Mouse (Mus musculus) gastrocnemius, postnatal 36 days (tissue): ENCODE data around the gene Pcsk6. TPM values are rescaled to one million over a fixed set of nuclear protein-coding genes. Genes with fewer than 3 reads are reported as not detected.

ENCODE experiments used
- DNase-seq, 2 experiments: peaks; one replicate each; pipeline ENCODE4 v3.0.0; 2022
- intact Hi-C: fragments of 180-260 bp; cut with DNase I; formaldehyde crosslinking; loops from one replicate; pipeline ENCODE4 v1.15.1; 2025
- total RNA-seq, 2 experiments: library from RNA; stranded (reverse); gene quantifications; 2 replicates each; pipeline ENCODE4 v1.2.3; 2021

The Pcsk6 gene
- total RNA-seq, 2 experiments from 2014 or later = 19.0 to 19.6 TPM

GRCm38 (mm10) chr7:66090676-66091190, 229.2 kb downstream of the Pcsk6 start:
- intact Hi-C loops = no loop called here
- no peak for DNase-seq

GRCm38 (mm10) chr7:66091553-66091952, 230.0 kb downstream of the Pcsk6 start:
- DNase-seq = no peak
- intact Hi-C loops = no loop called here

GRCm38 (mm10) chr7:66092656-66093055, 231.1 kb downstream of the Pcsk6 start:
- no peak for DNase-seq
- intact Hi-C loops = no loop called here

- intact Hi-C loops = no loop called here
- DNase-seq = peak; percentile 38 to 42
Measured at GRCm38 (mm10) chr7:66094141-66094540, 232.6 kb downstream of the Pcsk6 start.

GRCm38 (mm10) chr7:66098803-66099202, 237.3 kb downstream of the Pcsk6 start:
- intact Hi-C loops = no loop called here
- DNase-seq = no peak

Other genes with a start within 250 kb of the Pcsk6 start
- gene Tarsl2, start 216.8 kb upstream of the Pcsk6 start, total RNA-seq = 10 to 100 TPM; 60.1 to 61.5 TPM
- 10 to 100 TPM in 1 of 2 experiments, 1 to 10 TPM in 1; 8.9 to 11.7 TPM for gene Tm2d3, start 170.6 kb upstream of the Pcsk6 start, total RNA-seq
- gene Gm45213, start 181.9 kb downstream of the Pcsk6 start, total RNA-seq = not detected
- 10 to 100 TPM; 16.8 to 19.0 TPM for gene Snrpa1, start 197.3 kb downstream of the Pcsk6 start, total RNA-seq
- gene Selenos, start 217.9 kb downstream of the Pcsk6 start, total RNA-seq = 10 to 100 TPM; 20.3 to 28.4 TPM
- 1 to 10 TPM; 2.9 to 3.4 TPM for gene Chsy1, start 247.8 kb downstream of the Pcsk6 start, total RNA-seq